Mouse (Mus musculus): Measurements from ENCODE around the gene Lhfp. TPM values are rescaled to one million over a fixed set of nuclear protein-coding genes. Genes with fewer than 3 reads are reported as not detected.

Lhfp gene
- polyA plus RNA-seq, 1 experiment, result 33.0 TPM

GRCm38 (mm10) chr3:53310615-53311014 lies 269.3 kb downstream of the Lhfp start:
- H3K4me3 ChIP-seq (ENCODE audit: insufficient read depth, poor library complexity, severe bottlenecking), result no peak overlapping the region
- no peaks in the 10 kb centered on the region for H3K36me3 ChIP-seq (ENCODE audit: control insufficient read depth, insufficient read depth)
- H3K27me3 ChIP-seq (ENCODE audit: control insufficient read depth, insufficient read depth, insufficient read length), result no peaks in the 10 kb centered on the region
- no peak overlapping the region for H3ac ChIP-seq (ENCODE audit: control insufficient read depth, insufficient read length, low read depth)
- H3K79me2 ChIP-seq (ENCODE audit: control insufficient read depth, insufficient read depth), result no peaks in the 10 kb centered on the region
- TF ChIP-seq MYOG (IDR thresholded peaks at IDR 0.05; ENCODE audit: control insufficient read depth, extremely low read depth, insufficient read length) (no peak), USF1 (IDR thresholded peaks at IDR 0.05; ENCODE audit: low read depth) (no peak), FOSL1 (IDR thresholded peaks at IDR 0.05; ENCODE audit: insufficient read depth, low read length, poor library complexity, severe bottlenecking) (no peak), MAX (IDR thresholded peaks at IDR 0.05) (no peak), CEBPB (IDR thresholded peaks at IDR 0.05; ENCODE audit: low read depth) (no peak), MYOD1 (IDR thresholded peaks at IDR 0.05; ENCODE audit: control insufficient read depth, insufficient read length, low read depth) (no peak), CTCF (IDR thresholded peaks at IDR 0.05; ENCODE audit: control insufficient read depth, insufficient read depth, insufficient read length) (no peak)
- H3K79me3 ChIP-seq (ENCODE audit: low read depth), result no peaks in the 10 kb centered on the region

Other genes starting within 250 kb of the Lhfp start
- gene Cog6, start 24.3 kb upstream of the Lhfp start, polyA plus RNA-seq (2012; fragmentation: generic; extraction: Trizol), result 10.0 TPM

Measured in C2C12 (cell line).